Mouse (Mus musculus) left cerebral cortex, adult 2 months (tissue): Measurements from ENCODE around the gene Trim3. TPM values are rescaled to one million over a fixed set of nuclear protein-coding genes. Genes with fewer than 3 reads are reported as not detected.
A peak's percentile ranks its signal among the peaks of the same experiment; 100 is the strongest.

Experiments used
- DNase-seq, 2 experiments: peaks; one replicate each; pipeline ENCODE4 v3.0.0; 2021 to 2022; ENCODE audit warnings: low spot score in 2 of 2, mixed read lengths in 1 of 2; ENCODE audit errors: extremely low spot score in 1 of 2
- H3K27ac ChIP-seq: fragments of 200-600 bp; 2 replicates; pipeline ENCODE4 v1.8.1; 2022
- H3K4me3 ChIP-seq: fragments of 200-600 bp; 2 replicates; pipeline ENCODE4 v1.8.1; 2022
- CTCF ChIP-seq: fragments of 200-600 bp; IDR thresholded peaks from 2 replicates; pipeline ENCODE4 v1.8.1; 2022; ENCODE audit warnings: antibody characterized with exemption, mild to moderate bottlenecking, moderate library complexity
- intact Hi-C: fragments of 180-260 bp; cut with DNase I; formaldehyde crosslinking; loops from one replicate; pipeline ENCODE4 v1.15.1; 2025
- total RNA-seq, 2 experiments: library from RNA; stranded (reverse); gene quantifications; 2 replicates each; pipeline ENCODE4 v1.2.3; 2021

Trim3 gene
- total RNA-seq, 2 experiments from 2014 or later = 151 to 165 TPM

GRCm38 (mm10) chr7:105634272-105634920 is 1.0 kb upstream of the Trim3 start:
- Histone ChIP-seq H3K4me3 (peak overlapping the region; percentile 68), H3K27ac (peak overlapping the region; percentile 76; the same call in 1 of the 2 replicates)
- intact Hi-C loops = loop anchor here (10.0 kb wide), 1 partner anchor 230 kb away; the partner anchor contains the start of genes Cnga4 and Fam160a2

DNA sequence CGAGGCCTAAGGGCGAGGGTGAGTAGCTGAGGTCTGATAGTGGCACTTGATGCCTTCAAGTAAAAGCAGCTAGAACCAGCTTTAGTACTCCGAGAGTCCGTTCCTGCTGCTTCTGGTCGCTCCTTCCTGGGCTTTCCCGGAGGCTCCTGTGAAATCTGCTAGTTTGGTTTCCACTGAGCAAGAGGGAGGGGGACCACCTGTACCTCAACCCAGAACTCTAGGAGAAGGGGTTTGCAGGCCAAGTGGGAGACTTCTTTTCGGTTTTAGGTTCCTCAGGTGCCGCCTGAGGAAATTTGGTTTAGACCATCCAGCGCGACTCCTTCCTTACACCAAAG is 397 bp upstream of the Trim3 start:
- no peak for TF ChIP-seq CTCF
- Histone ChIP-seq H3K4me3 (peak overlapping the region; percentile 68), H3K27ac (peak overlapping the region; percentile 76)
- DNase-seq = no peak
- intact Hi-C loops = loop anchor here (2.0 to 10.0 kb wide), 2 partner anchors 79 to 229 kb away; partner anchors contain the start of genes Cnga4, Fam160a2 and Smpd1

More at GRCm38 (mm10) chr7:105634272-105634920, 1.0 kb upstream of the Trim3 start:
- no peak for TF ChIP-seq CTCF
- DNase-seq = no peak

- no peak for TF ChIP-seq CTCF
- Histone ChIP-seq H3K4me3 (peak overlapping the region; percentile 68), H3K27ac (peak overlapping the region; percentile 94)
- intact Hi-C loops = loop anchor here (2.0 to 10.0 kb wide), 2 partner anchors 78 to 228 kb away; partner anchors contain the start of genes Cnga4, Fam160a2 and Smpd1
- no peak for DNase-seq
Measured at GRCm38 (mm10) chr7:105632551-105632972, 809 bp downstream of the Trim3 start.

DNA sequence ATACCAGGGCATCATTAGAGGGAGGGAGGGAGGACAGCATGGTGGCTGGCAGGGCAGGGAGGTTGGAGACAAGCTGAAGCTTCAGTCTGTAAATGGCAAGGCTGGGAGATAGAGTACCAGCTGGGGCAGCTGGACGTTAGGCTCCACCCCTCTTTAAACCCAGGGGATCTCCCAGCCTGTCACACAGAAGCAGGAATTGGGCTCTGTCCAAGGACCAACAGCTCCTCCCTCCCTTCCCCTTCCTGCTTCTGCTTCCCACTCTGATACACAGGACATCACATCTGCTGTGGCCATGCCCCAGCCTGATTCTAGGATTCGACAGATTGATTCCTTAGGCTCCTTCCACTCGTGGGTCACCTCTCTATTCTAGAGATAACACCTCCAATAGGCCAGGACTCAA is 4.7 kb downstream of the Trim3 start:
- Histone ChIP-seq H3K4me3 (no peak overlapping the region), H3K27ac (peak overlapping the region; percentile 75)
- DNase-seq = no peak
- intact Hi-C loops = no loop called here
- no peak for TF ChIP-seq CTCF

DNA sequence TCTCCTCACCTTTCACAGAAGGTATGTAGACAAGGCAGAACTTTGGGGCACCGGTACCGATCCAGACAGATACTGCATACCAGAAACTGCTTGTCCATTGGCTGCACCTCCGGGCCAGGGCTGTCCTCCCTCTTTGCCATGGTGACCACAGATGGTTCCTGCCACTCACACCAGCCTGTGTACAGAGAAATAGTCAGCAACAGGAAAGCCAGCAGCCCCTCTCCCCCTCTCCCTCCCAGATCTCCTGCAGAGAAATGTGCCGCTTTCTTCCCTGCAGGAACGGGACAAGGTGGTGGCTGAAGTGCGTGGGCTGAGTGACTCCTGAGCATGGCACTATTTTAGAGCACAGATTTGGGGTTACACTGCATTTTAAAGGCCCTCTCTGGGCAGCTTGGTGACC is 8.0 kb downstream of the Trim3 start:
- intact Hi-C loops = no loop called here
- no peak for DNase-seq
- Histone ChIP-seq H3K4me3 (no peak overlapping the region), H3K27ac (no peak overlapping the region)
- TF ChIP-seq CTCF = no peak

- Histone ChIP-seq H3K27ac (peak overlapping the region; percentile 71), H3K4me3 (no peak overlapping the region)
- intact Hi-C loops = no loop called here
- peak in 1 of 2 experiments; percentile 47 for DNase-seq
- TF ChIP-seq CTCF = no peak
Measured at GRCm38 (mm10) chr7:105621646-105622292, 11.6 kb downstream of the Trim3 start.

GRCm38 (mm10) chr7:105621053-105621452 is 12.3 kb downstream of the Trim3 start:
- peak in 1 of 2 experiments; percentile 31 for DNase-seq
- TF ChIP-seq CTCF = no peak
- Histone ChIP-seq H3K4me3 (no peak overlapping the region), H3K27ac (peak overlapping the region; percentile 71)
- intact Hi-C loops = no loop called here

DNA sequence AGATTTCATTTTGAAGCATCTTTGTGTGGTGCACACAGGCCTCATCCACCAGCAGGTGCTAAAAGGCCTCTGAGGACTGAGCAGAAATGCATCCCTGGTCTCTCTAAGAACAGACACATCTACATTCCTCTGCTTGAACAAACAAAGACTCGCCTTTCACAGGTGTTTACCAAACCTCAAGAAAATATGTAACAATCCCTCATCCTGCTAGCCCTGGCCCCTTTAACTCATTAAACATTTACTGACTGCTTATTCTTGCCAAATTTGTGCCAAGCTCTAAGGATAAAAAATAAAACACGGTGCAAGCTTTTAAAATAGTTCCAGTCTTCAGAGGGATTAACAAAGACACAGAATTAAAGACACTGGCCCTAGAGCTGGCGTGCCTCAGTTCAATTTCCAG is 13.7 kb downstream of the Trim3 start:
- intact Hi-C loops = no loop called here
- Histone ChIP-seq H3K4me3 (no peak overlapping the region), H3K27ac (no peak overlapping the region; the same call in 1 of the 2 replicates)
- no peak for DNase-seq
- TF ChIP-seq CTCF = no peak

- Histone ChIP-seq H3K4me3 (no peak overlapping the region), H3K27ac (no peak overlapping the region)
- no peak for TF ChIP-seq CTCF
- intact Hi-C loops = no loop called here
- DNase-seq = no peak
Measured at GRCm38 (mm10) chr7:105617810-105618209, 15.6 kb downstream of the Trim3 start.

- intact Hi-C loops = no loop called here
- no peak for TF ChIP-seq CTCF
- no peak for DNase-seq
- no peak overlapping the region for H3K4me3 ChIP-seq
- H3K27ac ChIP-seq = no peak overlapping the region
Measured at GRCm38 (mm10) chr7:105616561-105616960, 16.8 kb downstream of the Trim3 start.

DNA sequence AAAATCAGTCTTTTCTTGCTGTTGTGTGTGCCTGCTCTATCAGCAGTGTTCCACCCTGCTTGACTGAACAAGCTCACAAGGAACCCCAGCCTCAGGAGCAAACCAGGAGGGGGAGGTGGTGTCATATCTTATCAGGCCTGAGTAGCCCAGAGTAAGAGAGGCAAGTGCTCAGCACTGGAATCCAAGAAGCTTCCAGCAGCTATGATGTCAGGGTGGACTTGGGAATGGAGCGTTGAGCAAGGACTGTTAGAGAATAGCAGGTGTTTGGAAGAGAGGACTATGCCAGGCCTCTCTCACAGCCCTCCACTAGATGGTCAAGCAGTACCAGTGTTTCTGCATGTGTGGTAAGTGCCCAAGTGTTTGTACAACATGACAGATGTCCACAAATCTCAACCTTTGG is 17.7 kb downstream of the Trim3 start:
- TF ChIP-seq CTCF = no peak
- Histone ChIP-seq H3K27ac (no peak overlapping the region), H3K4me3 (no peak overlapping the region)
- intact Hi-C loops = no loop called here
- no peak for DNase-seq

DNA sequence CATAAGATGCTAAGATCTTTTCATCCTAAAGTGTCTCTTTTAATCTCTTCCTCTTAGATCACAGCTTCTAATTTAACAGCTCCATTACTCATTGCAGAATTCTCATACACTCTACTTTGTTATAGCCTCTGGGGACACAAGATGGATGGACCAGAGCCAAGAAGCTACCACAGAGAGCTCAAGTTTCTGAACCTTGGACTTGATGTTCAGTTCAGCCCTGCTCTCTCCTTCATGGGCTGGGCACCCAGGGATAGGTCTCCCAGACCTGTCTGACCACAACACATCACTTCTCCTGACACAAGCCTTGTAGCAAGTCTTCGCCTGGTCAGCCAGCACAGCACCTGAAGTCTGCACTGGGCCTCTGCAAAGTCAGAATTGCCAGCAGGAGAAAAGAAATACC is 19.0 kb downstream of the Trim3 start:
- DNase-seq = no peak
- intact Hi-C loops = no loop called here
- no peak overlapping the region for H3K4me3 ChIP-seq
- no peak for TF ChIP-seq CTCF
- H3K27ac ChIP-seq = no peak overlapping the region
